Mouse (Mus musculus): ENCODE measurements around the gene Cplane1.

DNA sequence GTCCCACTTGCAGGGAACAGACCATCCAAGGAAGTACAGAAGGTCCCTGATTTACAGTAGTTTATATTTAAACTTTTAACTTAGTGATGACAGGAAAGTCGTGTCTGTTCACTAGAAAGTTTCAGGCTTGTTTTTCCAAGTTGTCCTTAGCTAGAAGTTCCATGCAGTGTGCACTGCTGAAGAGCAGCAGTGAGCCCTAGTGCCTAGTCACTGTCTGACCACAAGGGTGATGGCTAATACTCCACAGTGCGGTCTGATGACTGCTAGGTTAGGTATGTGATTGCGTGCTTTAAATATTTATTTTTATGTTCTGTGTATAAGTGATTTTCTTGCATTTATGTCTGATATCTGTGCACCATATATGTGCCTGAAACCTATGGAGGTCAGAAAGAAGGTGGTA is 21.5 kb downstream of the Cplane1 start:
- TF ChIP-seq POLR2A (IDR thresholded peaks at IDR 0.05; ENCODE audit: borderline replicate concordance, control insufficient read depth, low read depth, low read length) (no peak), CTCF (IDR thresholded peaks at IDR 0.05; ENCODE audit: control insufficient read depth, insufficient read depth, low read length) (no peak)

Measured in bone marrow, adult 2 months (tissue).